ENCODE assay signal across 10 mouse cellular contexts in genomic region chr10:75438132-75438810, GRCm38 (mm10). TPM values are rescaled to one million over a fixed set of nuclear protein-coding genes. Genes with fewer than 3 reads are reported as not detected.
DNase-seq lines count a peak whose midpoint lies in the region; ATAC-seq and TF ChIP-seq lines count a peak whose summit lies in the region.
"Had no signal": no experiment of that assay in that cellular context is flagged by ENCODE, and none has a peak within 500 bp of the region (broad histone marks: within the 10 kb centered on the region; RNA-seq: fewer than 3 reads in every experiment).

No protein-coding gene starts in this region.

- intact Hi-C loops in left cerebral cortex, postnatal 25 days (cut with DNase I), result loop anchor here (5.0 kb wide), 2 partner anchors 161 to 181 kb away; no protein-coding TSS in a partner anchor

- ATAC-seq in forebrain, embryonic 16.5 days, result peak; percentile 82
- peak; percentile 57 for ATAC-seq in hindbrain, embryonic 11.5 days (ENCODE audit: low FRiP score)
- no peak for ATAC-seq in monocyte, adult 5-6 weeks (replicated peaks; ENCODE audit: insufficient number of reproducible peaks, low FRiP score, low TSS enrichment, poor library complexity, severe bottlenecking)

- no peaks in the 10 kb centered on the region for H3K9me3 ChIP-seq in forebrain, embryonic 16.5 days (ENCODE audit: control insufficient read depth, low read length)
- H3K9me3 ChIP-seq in hindbrain, embryonic 11.5 days (ENCODE audit: control insufficient read depth, low read length), result no peaks in the 10 kb centered on the region
- H3K9me3 ChIP-seq: limb, embryonic 15.5 days had no signal

- H3K27ac ChIP-seq in forebrain, embryonic 16.5 days (ENCODE audit: low read length), result peak overlapping the region; percentile 56
- 0 out of 2 replicates have a peak overlapping the region, but pooled peaks have one; percentile 39 for H3K27ac ChIP-seq in hindbrain, embryonic 11.5 days (ENCODE audit: low read depth, low read length)
- H3K27ac ChIP-seq: limb, embryonic 15.5 days had no signal

- no peaks in the 10 kb centered on the region for H3K27me3 ChIP-seq in forebrain, embryonic 16.5 days (replicated peaks; ENCODE audit: control insufficient read depth, insufficient read depth, low read length)
- no peaks in the 10 kb centered on the region for H3K27me3 ChIP-seq in hindbrain, embryonic 11.5 days (ENCODE audit: control insufficient read depth, insufficient read depth, low read length)
- H3K27me3 ChIP-seq: limb, embryonic 15.5 days had no signal

- peak; percentile 33 to 38 for DNase-seq in left cerebral cortex, postnatal 25 days (ENCODE audit: low spot score in 2 of 2)
- DNase-seq in left cerebral cortex, adult 18-20 months (ENCODE audit: low spot score in 2 of 2), result no peak
- peak; percentile 42 for DNase-seq in hindbrain, embryonic 11.5 days (ENCODE audit: low spot score)
- DNase-seq in lung, adult 2 months, result peak; percentile 55
- DNase-seq in right cerebral cortex, postnatal 4 days, result peak; percentile 54
- DNase-seq in spleen, postnatal 4 days (ENCODE audit: low spot score in 2 of 2), result no peak

- H3K4me2 ChIP-seq in forebrain, embryonic 16.5 days (ENCODE audit: low read length), result no peak overlapping the region
- no peak overlapping the region for H3K4me2 ChIP-seq in hindbrain, embryonic 11.5 days (replicated peaks; ENCODE audit: low read depth, low read length)
- H3K4me2 ChIP-seq: limb, embryonic 15.5 days had no signal

- no peaks in the 10 kb centered on the region for H3K36me3 ChIP-seq in forebrain, embryonic 16.5 days (ENCODE audit: control insufficient read depth, insufficient read depth)
- no peaks in the 10 kb centered on the region for H3K36me3 ChIP-seq in hindbrain, embryonic 11.5 days (ENCODE audit: control insufficient read depth, insufficient read depth, low read length)
- H3K36me3 ChIP-seq: limb, embryonic 15.5 days had no signal

- TF ChIP-seq POLR2A in lung, adult 2 months (IDR thresholded peaks at IDR 0.05; ENCODE audit: borderline replicate concordance, extremely low read depth, low read depth, low read length), result no peak

- H3K4me3 ChIP-seq in forebrain, embryonic 16.5 days (replicated peaks; ENCODE audit: low read length), result no peak overlapping the region
- no peak overlapping the region for H3K4me3 ChIP-seq in hindbrain, embryonic 11.5 days (ENCODE audit: low read depth, low read length)
- no peak overlapping the region for H3K4me3 ChIP-seq in lung, adult 2 months (replicated peaks; ENCODE audit: extremely low read depth, low read depth, low read length)
- H3K4me3 ChIP-seq: erythroblast, embryonic 14.5 days; limb, embryonic 15.5 days had no signal

- no peak overlapping the region; the same call in 1 of the 2 replicates for H3K9ac ChIP-seq in forebrain, embryonic 16.5 days (replicated peaks; ENCODE audit: low read depth, low read length)
- no peak overlapping the region for H3K9ac ChIP-seq in hindbrain, embryonic 11.5 days (ENCODE audit: low read depth, low read length)
- H3K9ac ChIP-seq: limb, embryonic 15.5 days had no signal

- H3K4me1 ChIP-seq in forebrain, embryonic 16.5 days (replicated peaks; ENCODE audit: control insufficient read depth, insufficient read depth, low read length), result peaks cover 21% of the 10 kb centered on the region
- H3K4me1 ChIP-seq in hindbrain, embryonic 11.5 days (replicated peaks; ENCODE audit: control insufficient read depth, insufficient read depth, low read length), result no peaks in the 10 kb centered on the region
- H3K4me1 ChIP-seq in lung, adult 2 months (ENCODE audit: control insufficient read depth, insufficient read depth, low read length), result peaks cover 4% of the 10 kb centered on the region; the same call in 1 of the 2 replicates
- H3K4me1 ChIP-seq: limb, embryonic 15.5 days had no signal

- WGBS in forebrain, embryonic 16.5 days, result 46% methylated on average over 13 of the region's 13 CpGs
- 66% methylated on average over 13 of the region's 13 CpGs for WGBS in hindbrain, embryonic 11.5 days
- WGBS in lung, adult 2 months, result 60% methylated on average over 13 of the region's 13 CpGs

- TF ChIP-seq CTCF in lung, adult 2 months (IDR thresholded peaks at IDR 0.05; ENCODE audit: insufficient read depth, low read length), result no peak

RNA-seq across cellular contexts. Expression of gene Upb1, which starts 37.4 kb away (rescaled TPM):
- total RNA-seq in left cerebral cortex, postnatal 25 days (2021), result under 1 TPM; 0.53 to 0.76 TPM
- under 1 TPM; 0.37 to 0.63 TPM for total RNA-seq in left cerebral cortex, adult 18-20 months (2021)
- 0.10 TPM in 1 of 2 replicates, not detected in the other for polyA plus RNA-seq in forebrain, embryonic 16.5 days (2015; fragmentation: Nextera tagmentation; extraction: Ambion mirVana)
- 0.11 TPM in 1 of 2 replicates, not detected in the other for polyA plus RNA-seq in hindbrain, embryonic 11.5 days (2014; fragmentation: Nextera tagmentation; extraction: Ambion mirVana)
- polyA plus RNA-seq in lung, adult 2 months (2012; rRNA removed), result 0.35 and 0.59 TPM in 2 replicates
- 1.5 to 1.6 TPM (median 1.5 TPM) in 3 replicates for total RNA-seq in monocyte, adult 5-6 weeks (2017)
- polyA plus RNA-seq: erythroblast, embryonic 14.5 days had no signal

Comparison
In these comparisons a context has a peak if more than half of its experiments do, and no peak if none do; other contexts are left out.
1. DNase-seq: peak in left cerebral cortex, postnatal 25 days (2 of 2), hindbrain, embryonic 11.5 days (single experiment), lung, adult 2 months (single experiment) and right cerebral cortex, postnatal 4 days (single experiment); none in left cerebral cortex, adult 18-20 months (0 of 2) and spleen, postnatal 4 days (0 of 2).